Mouse (Mus musculus): ENCODE measurements at regions not wholly inside any gene's neighbourhood (a gene's known extent, or its start where the extent isn't known, plus 50 kb on each side); places are given as distances from the start of the nearest gene placed in this dataset.

DNA sequence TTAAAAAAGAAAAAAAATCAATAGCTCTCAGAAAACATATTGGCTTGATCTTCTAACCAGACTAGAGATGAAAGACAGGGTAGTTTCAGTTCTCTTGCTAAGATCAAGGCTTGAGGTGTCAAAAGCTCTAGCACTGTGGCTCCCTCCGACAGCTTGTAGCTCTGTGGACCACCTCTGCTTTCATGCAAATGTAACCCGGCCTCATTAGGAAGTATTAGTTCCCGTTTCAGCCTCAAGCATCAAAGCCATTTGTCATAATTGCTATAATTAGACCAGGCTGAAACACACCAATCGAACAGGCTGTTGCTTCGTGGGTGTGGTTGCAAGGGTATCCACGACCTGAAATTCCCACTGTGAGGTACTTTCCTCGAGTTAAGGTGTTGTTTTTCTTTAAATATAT, 140.7 kb upstream of the Klf3 start:
- DNase-seq, result no peak

DNA sequence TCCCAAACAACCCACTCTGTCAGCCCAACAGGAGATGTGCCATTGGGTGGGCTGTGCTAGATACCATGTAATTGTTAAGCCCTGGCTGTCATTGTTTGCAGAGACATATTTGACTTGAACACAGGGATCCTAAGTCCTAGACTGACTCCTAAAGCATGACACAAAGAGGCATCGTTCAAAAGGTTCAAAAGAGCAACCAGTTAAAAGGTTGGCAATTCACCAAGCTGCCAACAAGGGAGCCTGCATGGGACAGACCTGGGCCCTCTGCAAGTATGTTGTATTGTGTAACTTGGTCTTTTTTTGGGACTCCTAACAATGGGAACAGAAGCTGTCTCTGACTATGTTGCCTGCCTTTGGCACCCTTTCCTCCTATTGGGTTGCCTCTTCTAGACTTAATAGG, 139.4 kb upstream of the Klf3 start:
- DNase-seq, result peak; percentile 27 to 47

DNA sequence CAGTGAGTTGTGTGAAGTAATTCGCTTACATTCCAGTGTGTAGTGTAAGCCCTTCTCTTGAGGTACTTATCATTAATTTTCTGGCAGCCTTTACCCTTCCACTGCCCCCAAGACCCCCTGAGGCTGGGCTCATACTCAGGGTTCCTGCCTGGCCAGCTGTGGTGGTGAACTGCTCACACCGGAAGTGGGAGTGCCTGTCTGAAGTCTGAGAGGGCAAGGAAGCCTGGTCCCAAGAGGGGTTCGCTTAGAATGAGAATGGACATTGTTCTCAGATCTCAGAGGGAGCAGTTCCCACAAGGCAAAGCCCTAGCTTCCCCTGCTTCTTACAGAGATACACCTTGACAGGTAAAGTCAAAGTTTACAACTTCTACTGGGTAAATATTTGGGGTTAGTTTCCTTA, 138.1 kb upstream of the Klf3 start:
- DNase-seq, result no peak

DNA sequence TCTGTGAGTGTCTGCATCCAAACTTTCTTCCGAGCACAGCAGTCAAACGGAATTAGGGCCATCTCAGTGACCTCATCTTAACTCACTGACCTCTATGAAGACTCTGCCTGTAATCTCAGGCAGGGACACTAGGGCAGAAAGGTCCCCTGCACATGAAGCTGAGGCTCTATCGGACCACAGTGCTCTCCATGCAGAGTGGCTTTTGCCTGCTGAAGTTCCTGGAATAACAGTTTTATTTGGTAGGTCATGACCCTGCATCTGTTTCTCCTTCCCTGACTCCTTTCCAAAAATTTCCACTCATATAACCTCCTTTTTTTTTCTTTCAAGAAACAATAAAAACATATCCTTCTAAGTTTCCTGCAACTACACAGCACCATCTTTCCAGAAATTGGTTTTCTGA, 136.9 kb upstream of the Klf3 start:
- peak; percentile 28 to 58 for DNase-seq

DNA sequence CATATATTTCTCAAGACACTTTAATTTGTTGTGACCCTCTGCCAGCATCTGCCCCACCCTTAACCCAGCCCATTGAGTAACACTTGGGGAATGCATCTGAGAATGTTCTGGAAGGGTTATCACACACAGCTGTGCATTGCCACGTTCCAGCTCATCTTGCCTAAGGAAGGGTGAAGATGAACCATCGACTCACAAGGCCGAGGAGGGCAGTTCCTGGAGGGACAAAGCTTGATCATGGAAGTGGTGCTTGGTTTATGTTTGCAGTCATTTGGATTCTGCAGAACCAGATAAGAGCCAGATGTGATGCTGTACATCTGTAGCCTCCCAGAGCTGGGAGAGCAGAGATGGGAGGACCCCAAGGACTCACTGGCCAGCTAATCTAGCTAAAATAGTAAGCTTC, 136.1 kb upstream of the Klf3 start:
- DNase-seq, result peak; percentile 28 to 34

DNA sequence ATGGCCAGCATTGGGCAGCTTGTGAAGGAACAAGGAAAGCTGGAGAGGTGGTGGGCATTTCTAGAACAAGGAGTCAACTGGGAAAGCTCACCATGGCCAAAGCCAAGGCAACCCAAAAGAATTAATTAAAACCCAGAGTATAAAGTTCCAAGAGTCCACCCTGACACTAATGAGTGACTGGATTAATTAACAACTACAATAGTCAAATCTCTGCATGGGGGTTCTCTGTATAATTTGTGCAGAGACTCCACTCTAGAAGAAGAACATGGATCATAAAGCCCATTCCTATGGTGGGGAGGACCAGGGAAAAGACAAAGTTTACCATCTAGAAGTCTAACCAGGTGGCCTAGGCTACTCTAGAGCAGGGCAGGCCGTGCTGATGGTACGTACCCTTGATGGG, 129.3 kb upstream of the Klf3 start:
- peak; percentile 28 to 46 for DNase-seq

DNA sequence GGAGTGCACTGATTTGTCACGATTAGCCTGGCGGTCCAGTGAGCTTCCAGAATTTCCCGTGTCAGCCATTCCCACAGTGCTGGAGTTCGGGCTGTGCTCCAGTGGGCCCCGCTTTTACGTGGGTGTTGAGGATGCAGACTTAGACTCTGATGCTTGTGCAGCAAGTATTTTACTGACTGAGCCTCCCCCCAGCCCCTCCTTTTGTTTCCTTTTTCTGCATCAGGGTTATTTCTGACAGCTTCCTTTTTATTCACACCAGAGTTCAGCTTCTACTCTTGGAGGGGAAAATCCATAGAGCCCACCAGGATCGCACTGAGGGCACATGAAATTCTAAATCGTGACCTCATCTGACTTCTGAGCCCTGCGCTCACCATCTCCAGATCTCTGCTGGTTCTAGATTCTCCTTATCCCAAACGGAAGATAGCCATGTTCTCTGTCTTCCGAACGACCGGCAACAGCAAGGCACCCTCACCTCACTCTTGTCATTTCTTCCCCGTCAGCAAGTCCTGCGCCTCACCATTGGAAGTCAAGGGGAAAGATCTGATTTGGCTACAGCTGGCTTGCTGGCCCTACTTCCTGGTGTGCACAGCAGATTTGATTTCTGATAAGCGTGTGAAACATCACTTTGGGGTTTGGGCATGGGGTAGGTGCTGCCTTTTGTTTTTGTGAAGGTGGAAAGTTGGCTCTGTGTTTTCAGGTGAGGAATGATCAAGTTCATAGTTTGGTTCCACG, 126.8 kb upstream of the Klf3 start:
- DNase-seq, result no peak

DNA sequence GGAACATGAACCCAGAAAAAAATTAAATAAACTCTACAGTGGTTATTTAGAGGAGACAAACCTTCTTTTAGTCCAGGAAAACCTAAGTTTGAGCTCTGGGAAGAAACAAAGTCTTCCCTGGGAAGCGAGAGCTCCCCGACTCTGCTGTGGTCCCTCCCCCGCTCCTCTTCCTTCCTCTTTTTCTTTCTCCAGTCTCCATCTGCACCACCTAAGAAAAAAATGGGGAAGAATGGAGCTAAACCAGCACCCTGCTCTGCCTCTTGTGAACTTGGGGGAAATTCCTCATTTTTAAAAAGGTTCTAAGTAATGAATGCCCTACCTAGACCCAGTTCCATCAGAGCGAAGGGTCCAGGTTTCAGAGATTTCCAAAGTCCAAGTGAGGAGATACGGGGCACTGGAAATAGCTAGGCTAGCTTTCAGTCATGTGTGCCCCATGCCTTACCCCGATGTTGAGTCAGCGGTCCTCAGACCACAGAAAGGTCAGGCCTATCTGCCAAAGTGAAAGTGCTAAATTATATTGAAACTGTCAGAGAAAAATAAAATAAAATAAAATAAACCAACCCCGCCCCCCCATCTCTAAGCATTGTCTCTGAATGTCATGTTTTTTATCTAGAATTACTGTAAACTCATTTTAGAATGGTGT, 126.1 kb upstream of the Klf3 start:
- DNase-seq, result peak; percentile 45 to 61

DNA sequence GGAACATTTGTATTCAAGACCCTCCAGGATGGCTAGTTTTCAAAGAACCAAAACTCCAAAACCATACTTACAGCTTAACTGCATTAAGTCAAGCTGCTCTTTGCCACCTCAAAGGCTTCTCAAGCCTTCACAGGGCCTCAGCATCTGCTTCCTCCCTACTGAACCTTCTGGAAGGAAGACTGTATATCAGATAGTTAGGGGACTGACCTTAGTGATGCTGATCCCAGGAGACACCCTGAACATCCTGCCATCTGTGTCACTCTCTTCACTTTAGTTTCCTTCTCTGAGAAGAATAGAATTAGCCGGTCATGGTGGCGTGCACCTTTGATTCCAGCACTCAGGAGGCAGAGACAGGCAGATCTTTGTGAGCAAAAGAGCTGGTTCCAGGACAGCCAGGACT, 124.5 kb upstream of the Klf3 start:
- DNase-seq, result no peak

DNA sequence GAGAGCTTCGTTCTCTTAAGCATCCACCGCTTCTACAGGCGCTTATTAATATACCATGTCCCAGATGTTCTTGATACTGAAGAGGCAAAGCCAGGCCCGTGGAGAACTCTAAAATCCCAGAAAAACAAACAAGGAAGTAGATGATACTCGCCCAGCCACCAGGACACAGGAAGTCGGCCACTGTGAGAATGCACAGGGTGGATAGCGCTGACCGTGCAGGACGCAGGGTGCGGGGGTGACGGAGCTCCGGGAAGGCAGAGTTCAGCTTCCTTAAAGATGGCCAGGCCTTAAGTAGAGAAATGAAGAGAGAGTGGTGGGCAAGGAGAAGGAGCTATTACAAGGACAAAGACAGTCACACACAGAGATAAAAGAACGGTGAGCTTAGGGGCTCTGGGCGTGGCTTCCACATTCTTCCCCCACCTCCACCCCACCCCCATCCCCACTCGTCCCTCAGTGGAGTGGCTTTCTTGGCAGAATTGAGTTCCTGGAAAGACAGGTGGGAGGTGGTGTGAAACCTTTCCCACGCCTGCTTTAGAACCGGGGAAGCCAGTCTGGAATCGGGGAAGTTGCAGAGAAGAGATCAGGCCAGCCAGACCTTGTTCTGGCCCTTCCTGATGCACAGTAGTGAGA, 123.1 kb upstream of the Klf3 start:
- DNase-seq, result peak in 1 of 2 experiments; percentile 38

DNA sequence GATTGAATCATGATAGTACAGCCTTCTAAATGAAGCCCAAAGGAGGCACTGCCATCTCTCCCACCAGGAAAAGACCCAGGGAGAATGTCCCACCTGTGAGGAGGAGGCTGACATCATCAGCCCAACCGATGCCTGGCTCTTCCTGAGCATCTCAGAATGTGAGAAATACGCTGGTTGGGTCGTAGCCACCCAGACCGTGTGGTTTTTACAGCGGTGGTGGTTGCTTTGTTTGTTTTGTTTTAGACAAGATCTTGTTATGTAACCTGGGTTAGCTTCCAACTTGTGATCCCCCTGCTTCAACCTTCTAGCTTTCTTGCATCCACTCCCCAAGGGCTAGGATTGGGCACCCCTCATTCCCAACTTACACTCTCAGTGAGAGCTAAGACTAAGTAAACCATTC, 122.0 kb upstream of the Klf3 start:
- no peak for DNase-seq

DNA sequence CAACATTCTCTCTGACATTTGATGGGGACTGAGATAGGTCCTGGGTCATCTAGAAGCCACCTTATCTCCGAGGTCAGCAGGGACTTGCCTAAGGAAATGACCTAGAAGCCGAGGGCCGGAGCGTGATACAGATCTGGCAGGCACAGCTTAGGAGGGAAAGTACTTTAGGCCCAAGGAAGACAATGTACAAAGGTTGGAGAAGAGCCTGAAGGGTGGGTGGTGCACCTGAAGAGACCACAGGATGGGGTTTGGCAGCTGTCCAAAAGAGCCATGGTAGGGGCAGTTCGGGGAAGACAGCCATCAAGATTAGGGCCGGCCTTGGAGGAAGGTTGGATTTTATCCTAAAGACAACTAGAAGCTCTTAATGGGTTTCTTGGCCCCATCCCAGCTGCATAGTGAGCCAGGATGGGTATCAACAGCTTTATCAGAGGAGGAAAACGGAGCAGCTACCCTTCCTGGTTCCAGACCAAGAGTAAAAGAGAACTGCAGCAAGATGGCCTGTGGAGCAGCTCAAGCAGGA, 120.8 kb upstream of the Klf3 start:
- DNase-seq, result peak; percentile 63 to 73

DNA sequence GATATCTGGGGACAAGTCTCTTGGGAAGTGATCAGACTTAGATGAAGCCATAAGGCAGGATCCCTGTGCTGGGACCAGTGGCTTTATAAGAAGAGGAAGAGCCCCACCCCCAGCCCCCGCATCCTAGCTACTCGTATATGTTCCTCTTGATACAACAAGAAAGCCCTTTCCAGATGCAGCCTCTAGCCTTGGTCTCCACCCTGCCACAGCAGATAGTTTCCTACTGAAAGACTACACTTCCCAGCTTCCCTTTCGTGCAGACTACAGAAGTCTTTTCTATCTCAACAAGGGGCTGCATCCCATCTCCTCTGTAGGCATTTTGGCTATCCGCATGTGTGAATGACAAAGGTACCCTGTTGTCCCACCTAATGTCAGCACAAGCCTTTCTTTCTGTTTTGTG, 119.8 kb upstream of the Klf3 start:
- no peak for DNase-seq

DNA sequence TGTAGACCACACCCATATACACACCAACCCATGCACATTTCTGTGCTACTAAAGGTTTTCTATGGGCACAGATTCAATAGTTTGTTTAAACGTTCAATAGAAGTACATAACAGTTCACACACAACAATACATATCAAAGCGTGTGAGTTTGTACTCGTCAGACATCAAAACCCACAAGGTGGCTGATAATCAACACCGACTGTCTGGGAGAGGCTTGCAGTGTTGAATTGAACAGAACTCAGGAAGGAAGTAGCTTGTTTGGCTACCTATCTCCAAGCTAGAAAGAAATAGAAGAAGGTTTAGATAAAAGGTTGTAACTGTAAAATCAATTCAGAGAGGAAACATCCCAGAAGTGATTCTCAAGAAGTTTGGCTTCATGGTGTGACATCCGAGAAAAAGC, 118.9 kb upstream of the Klf3 start:
- DNase-seq, result no peak

DNA sequence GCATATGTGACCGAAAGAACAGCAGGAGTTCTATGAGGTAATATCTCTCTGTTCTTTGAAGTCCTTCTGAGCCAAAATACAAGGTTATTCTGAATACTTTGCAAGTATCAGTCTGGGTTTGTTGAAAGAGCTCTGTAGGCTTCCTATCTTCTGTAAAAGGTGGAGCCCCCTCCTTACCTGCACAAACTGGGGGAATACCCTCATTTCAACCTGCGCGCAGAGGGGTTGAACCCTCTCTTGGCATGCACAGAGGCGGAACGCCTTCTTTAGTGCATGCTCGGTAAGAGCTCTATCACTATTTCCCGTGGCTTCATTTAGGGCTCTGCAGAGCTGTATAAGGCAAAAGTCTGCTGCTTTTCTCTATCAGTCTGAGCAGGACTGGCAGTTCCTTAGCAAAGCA, 113.0 kb upstream of the Klf3 start:
- DNase-seq, result no peak

DNA sequence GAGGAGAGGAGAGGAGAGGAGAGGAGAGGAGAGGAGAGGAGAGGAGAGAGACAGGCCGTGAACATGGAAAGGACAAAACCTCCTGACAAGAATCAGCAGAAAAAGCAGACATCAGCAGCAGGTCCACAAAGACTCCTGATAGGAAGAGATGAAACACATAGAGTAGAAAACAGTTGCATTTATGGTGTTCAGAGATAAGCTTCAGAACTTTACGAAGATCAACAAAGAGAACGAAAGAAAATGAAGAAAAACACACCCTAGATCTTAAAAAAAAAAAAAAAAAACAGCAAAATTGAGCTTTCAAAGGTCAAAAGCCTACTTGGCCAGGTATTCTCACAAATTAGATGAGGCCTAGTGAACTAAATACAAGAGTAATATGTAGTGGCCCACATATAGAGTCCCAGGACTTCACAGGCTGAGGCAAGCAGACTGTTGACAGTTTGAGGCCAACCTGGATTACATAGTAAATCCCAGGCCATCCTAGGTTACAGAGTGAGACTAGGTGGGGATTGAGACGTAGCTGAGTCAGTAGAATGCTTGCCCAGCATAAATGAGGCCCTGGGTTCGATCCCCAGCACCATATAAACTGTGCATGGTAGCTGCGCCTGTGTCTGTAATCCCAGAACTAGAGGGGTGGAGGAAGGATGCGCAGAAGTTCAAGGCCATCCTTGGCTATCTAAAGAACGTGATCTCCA, 111.6 kb upstream of the Klf3 start:
- DNase-seq, result no peak

DNA sequence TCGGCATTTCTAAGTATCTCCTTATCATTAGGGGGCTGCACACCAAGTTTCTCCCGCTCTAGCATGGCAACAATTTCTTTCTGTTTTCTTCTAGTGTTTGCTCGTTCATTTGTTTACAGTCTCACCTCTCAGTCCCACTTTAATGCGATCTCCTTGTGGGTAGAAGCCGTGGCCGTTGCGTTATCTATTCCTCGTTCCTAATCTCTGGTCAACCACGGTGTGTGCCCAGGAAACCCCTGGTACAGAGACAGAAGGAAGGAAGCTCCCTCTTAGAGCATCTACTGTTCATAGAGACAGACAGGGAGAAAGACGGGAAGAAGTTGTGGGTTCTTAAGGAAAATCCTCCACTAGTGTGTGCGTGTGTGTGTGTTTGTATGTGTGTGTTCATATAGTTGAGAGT, 110.9 kb upstream of the Klf3 start:
- DNase-seq, result no peak

DNA sequence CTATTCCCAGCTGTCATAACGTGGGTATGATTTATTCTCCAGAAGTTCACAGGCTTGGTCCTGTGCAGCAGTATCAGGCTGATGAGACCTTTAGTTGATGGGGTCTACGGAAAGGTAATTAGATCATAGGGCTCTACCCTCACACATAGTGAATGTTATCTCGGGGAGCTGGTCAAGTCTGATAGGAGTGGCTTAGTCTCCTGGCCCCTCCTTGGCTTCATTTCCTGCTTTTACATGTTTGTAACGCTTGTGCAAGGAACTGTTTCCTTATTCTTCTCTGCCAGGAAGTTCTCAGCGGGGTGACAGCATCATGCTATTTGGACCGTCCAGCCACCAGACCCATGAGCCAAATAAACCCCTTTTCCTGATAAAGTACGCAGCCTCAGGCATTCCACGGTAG, 109.6 kb upstream of the Klf3 start:
- DNase-seq, result no peak

DNA sequence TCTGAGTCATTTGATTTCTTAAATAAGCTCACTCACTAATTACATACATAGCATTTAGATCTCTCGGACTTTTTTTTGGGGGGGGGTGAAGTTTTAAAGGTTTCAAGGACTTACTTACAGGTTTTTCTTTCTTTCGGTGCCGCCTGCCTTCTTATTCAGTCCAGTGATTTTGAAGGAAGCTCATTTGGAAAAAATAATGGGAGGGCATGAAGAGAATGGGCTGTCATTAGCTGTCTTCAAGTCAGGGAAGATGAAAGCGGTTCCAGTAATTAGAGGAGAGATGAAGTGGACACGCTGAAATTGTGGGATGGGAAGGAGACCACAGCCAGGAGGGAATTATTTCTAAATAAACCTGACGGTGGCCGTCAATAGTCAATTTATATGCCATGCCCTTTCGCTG, 108.6 kb upstream of the Klf3 start:
- no peak for DNase-seq

DNA sequence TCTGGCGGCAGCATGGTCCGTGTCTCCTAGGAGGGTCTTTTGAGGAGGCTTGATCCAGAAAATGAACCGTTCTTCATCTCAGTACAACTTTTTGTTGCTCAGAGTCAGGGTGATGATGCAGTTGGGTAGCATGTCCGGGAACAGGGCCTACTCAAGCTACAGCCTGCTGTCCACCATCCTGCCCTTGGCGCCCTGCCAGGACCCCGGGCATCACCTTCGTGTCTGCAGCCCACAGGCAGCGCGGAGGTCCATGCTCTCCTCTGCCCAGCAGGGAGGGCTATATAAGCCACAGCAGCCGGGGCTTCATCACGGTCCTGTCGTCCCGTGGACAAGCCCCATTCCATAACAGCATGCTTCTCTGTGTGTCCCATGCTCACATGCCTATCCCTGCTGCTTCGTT, 107.1 kb upstream of the Klf3 start:
- DNase-seq, result peak in 1 of 2 experiments; percentile 14

DNA sequence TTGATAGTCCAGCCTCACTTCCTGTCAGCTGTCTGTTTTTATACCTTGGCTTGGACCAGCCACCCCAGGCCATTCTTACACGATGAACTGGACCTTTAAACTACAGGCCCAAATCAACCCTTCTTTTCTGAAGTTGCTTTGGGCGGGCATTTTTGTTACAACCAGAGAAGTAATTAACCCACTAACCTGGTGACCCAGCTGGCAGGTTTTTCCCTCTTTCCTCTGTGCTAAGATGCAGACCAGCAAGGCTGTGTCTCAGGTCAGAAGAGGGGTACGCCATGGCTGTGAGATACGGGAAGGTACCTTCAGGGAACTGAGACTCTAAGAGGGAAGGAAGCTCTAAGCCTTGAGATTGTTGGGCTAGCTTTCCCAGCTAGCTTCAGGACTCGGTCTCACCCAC, 105.7 kb upstream of the Klf3 start:
- peak; percentile 23 to 77 for DNase-seq

DNA sequence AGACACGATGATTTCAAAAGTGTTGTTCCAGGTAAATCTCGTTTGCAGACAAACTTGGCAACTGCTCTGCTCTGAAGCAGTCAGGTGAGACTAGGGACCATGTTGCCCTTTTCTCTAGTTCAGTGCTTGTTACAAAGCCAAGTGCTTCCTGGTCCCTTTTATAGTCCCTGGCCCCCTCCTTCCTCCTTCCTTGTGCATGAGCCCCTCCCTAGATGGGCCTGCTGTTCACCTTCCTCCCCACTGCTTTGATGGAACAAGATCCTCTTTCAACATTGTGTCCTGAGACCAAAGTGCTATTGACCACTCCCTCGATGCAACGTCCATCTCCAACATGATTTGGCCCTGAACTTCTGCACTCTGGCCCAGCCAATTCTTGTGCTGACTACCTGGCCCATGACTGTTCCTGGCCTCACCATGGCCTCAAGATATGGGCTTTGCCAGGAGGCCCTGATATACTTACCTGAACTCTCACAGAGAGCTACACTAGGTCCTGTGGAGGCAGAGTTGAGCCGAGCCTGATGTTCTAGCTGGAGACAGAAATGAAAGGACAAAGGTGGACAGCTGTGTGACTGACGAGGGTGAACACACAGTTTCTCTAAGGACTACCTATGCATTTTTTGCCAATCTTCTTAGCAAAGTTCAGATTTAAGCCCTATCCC, 104.6 kb upstream of the Klf3 start:
- DNase-seq, result peak in 1 of 2 experiments; percentile 46

DNA sequence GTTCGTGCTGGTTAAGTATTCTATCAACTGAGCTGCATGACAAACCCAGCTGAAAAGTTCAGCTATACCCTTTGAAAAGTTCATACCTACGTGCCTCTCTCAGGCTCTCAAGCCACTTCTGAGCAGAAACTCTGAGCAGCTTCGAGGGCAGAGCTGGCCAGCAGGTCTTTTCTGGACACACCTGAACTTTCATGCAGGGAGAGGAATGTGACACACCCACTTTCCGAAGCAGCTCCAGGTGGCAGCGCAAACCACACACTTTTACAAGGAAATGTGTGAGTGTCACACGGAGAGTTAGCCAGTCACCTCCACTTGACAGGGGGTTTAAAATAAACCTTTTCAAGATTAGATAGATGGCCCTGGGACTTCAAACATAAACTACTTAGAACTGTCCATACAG, 103.2 kb upstream of the Klf3 start:
- no peak for DNase-seq
